Mouse (Mus musculus): ENCODE data around the gene Eml3. TPM values are rescaled to one million over a fixed set of nuclear protein-coding genes. Genes with fewer than 3 reads are reported as not detected.
A peak's percentile ranks its signal among the peaks of the same experiment; 100 is the strongest.

Gene Eml3
- total RNA-seq, 2 experiments from 2014 or later: 12.0 to 20.1 TPM

GRCm38 (mm10) chr19:8911810-8912209, 17.5 kb upstream of the Eml3 start:
- ATAC-seq (replicated peaks; ENCODE audit: poor library complexity): no peak

GRCm38 (mm10) chr19:8914212-8914611, 15.1 kb upstream of the Eml3 start:
- ATAC-seq (replicated peaks; ENCODE audit: poor library complexity): no peak

GRCm38 (mm10) chr19:8919000-8919399, 10.4 kb upstream of the Eml3 start:
- no peak for ATAC-seq (replicated peaks; ENCODE audit: poor library complexity)

- ATAC-seq (replicated peaks; ENCODE audit: poor library complexity): no peak
Measured at GRCm38 (mm10) chr19:8919684-8920072, 9.7 kb upstream of the Eml3 start.

- peak; percentile 91 for ATAC-seq (replicated peaks; ENCODE audit: poor library complexity)
Measured at GRCm38 (mm10) chr19:8920073-8920736, 9.1 kb upstream of the Eml3 start, which contains the start of gene B3gat3. B3gat3 (plus strand) TSS chr19:8920374.

GRCm38 (mm10) chr19:8920836-8921291, 8.5 kb upstream of the Eml3 start:
- ATAC-seq (replicated peaks; ENCODE audit: poor library complexity): peak; percentile 10; the same call in 1 of the 2 replicates

- ATAC-seq (replicated peaks; ENCODE audit: poor library complexity): no peak
Measured at GRCm38 (mm10) chr19:8921741-8922140, 7.6 kb upstream of the Eml3 start.

- no peak for ATAC-seq (replicated peaks; ENCODE audit: poor library complexity)
Measured at GRCm38 (mm10) chr19:8926766-8927165, 2.6 kb upstream of the Eml3 start.

- peak; percentile 47 for ATAC-seq (replicated peaks; ENCODE audit: poor library complexity)
Measured at GRCm38 (mm10) chr19:8927891-8928525, 1.3 kb upstream of the Eml3 start.

- peak; percentile 37 for ATAC-seq (replicated peaks; ENCODE audit: poor library complexity)
Measured at GRCm38 (mm10) chr19:8928689-8929223, 596 bp upstream of the Eml3 start.

GRCm38 (mm10) chr19:8930117-8930516, 765 bp downstream of the Eml3 start:
- ATAC-seq (replicated peaks; ENCODE audit: poor library complexity): no peak

GRCm38 (mm10) chr19:8930771-8931170, 1.4 kb downstream of the Eml3 start:
- ATAC-seq (replicated peaks; ENCODE audit: poor library complexity): no peak

- ATAC-seq (replicated peaks; ENCODE audit: poor library complexity): no peak
Measured at GRCm38 (mm10) chr19:8936736-8937135, 7.4 kb downstream of the Eml3 start.

GRCm38 (mm10) chr19:8940526-8941133, 11.3 kb downstream of the Eml3 start:
- no peak for ATAC-seq (replicated peaks; ENCODE audit: poor library complexity)

GRCm38 (mm10) chr19:8941136-8941514, 11.8 kb downstream of the Eml3 start:
- ATAC-seq (replicated peaks; ENCODE audit: poor library complexity): no peak

GRCm38 (mm10) chr19:8941515-8942217, 12.3 kb downstream of the Eml3 start, which contains the start of gene Mta2:
Mta2 (plus strand) TSS chr19:8941875.
- ATAC-seq (replicated peaks; ENCODE audit: poor library complexity): peak; percentile 79

GRCm38 (mm10) chr19:8942276-8942964, 13.1 kb downstream of the Eml3 start:
- ATAC-seq (replicated peaks; ENCODE audit: poor library complexity): peak; percentile 3

- no peak for ATAC-seq (replicated peaks; ENCODE audit: poor library complexity)
Measured at GRCm38 (mm10) chr19:8943047-8943446, 13.7 kb downstream of the Eml3 start.

- peak; percentile 59 for ATAC-seq (replicated peaks; ENCODE audit: poor library complexity)
Measured at GRCm38 (mm10) chr19:8944062-8944461, 14.7 kb downstream of the Eml3 start.

- ATAC-seq (replicated peaks; ENCODE audit: poor library complexity): peak; percentile 18; the same call in 1 of the 2 replicates
Measured at GRCm38 (mm10) chr19:8944750-8945149, 15.4 kb downstream of the Eml3 start.

Data from megakaryocyte progenitor cell, adult 5-6 weeks (primary cell).